Mouse (Mus musculus): ENCODE results near the gene Cd2. TPM values are rescaled to one million over a fixed set of nuclear protein-coding genes. Genes with fewer than 3 reads are reported as not detected.

Cd2 gene
- total and polyA plus RNA-seq, 3 experiments = 0.33 TPM; not detected in 2

DNA sequence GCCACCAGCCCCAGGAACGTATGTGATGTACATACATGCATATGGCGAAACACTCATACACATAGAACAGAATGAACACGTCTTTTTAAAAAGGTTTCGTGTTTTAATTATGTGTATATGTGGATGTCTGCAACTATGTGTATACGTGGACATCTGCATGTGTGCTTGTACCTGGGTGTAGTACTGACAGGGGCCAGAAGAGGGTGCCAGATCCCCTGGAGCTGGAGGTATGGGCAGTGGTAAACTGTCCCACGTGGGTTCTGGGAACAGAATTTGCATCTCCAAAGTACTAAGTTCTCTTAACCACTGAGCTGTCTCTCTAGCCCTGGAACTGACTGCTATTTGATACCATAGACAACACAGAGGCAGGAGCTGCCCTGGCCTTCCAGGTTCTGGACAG, 30.4 kb upstream of the Cd2 start:
- ATAC-seq (ENCODE audit: extremely low read depth, insufficient number of reproducible peaks, low FRiP score, poor library complexity, severe bottlenecking) = no peak
- no peaks in the 10 kb centered on the region for H3K9me3 ChIP-seq (replicated peaks)
- DNase-seq (ENCODE audit: low spot score) = no peak
- H3K4me3 ChIP-seq (ENCODE audit: low read depth, low read length) = no peak overlapping the region
- peaks cover 7% of the 10 kb centered on the region for H3K36me3 ChIP-seq (replicated peaks)
- H3K4me1 ChIP-seq (ENCODE audit: insufficient read depth, low read depth, low read length) = peaks cover 58% of the 10 kb centered on the region
- no peaks in the 10 kb centered on the region for H3K27me3 ChIP-seq (ENCODE audit: insufficient read depth, low read length)
- TF ChIP-seq GATA2 (IDR thresholded peaks at IDR 0.05; ENCODE audit: borderline replicate concordance, low read depth, low read length) = no peak
- no peak for TF ChIP-seq GATA1 (IDR thresholded peaks at IDR 0.05; ENCODE audit: borderline replicate concordance, low read length)
- TF ChIP-seq CTCF (IDR thresholded peaks at IDR 0.05; ENCODE audit: low read depth, low read length) = peak; percentile 92
- TF ChIP-seq TAL1 (conservative IDR thresholded peaks at IDR 0.05; ENCODE audit: low read depth, low read length) = no peak
- TF ChIP-seq POLR2AphosphoS5 (IDR thresholded peaks at IDR 0.05; ENCODE audit: insufficient replicate concordance, low read depth, low read length) = no peak

GRCm38 (mm10) chr3:101314954-101315353, 27.2 kb upstream of the Cd2 start:
- DNase-seq (ENCODE audit: low spot score) (no peak), ATAC-seq (ENCODE audit: extremely low read depth, insufficient number of reproducible peaks, low FRiP score, poor library complexity, severe bottlenecking) (0 out of 2 replicates have a peak, but pooled peaks have one; percentile 12)
- Histone ChIP-seq H3K4me3 (ENCODE audit: low read depth, low read length) (no peak overlapping the region), H3K27me3 (ENCODE audit: insufficient read depth, low read length) (peaks cover 2% of the 10 kb centered on the region; the same call in 1 of the 2 replicates), H3K36me3 (replicated peaks) (peaks cover 7% of the 10 kb centered on the region), H3K9me3 (replicated peaks) (no peaks in the 10 kb centered on the region), H3K4me1 (ENCODE audit: insufficient read depth, low read depth, low read length) (peaks cover 67% of the 10 kb centered on the region)
- TF ChIP-seq TAL1 (conservative IDR thresholded peaks at IDR 0.05; ENCODE audit: low read depth, low read length) = no peak
- TF ChIP-seq POLR2AphosphoS5 (IDR thresholded peaks at IDR 0.05; ENCODE audit: insufficient replicate concordance, low read depth, low read length) = no peak
- no peak for TF ChIP-seq GATA2 (IDR thresholded peaks at IDR 0.05; ENCODE audit: borderline replicate concordance, low read depth, low read length)
- no peak for TF ChIP-seq CTCF (IDR thresholded peaks at IDR 0.05; ENCODE audit: low read depth, low read length)
- TF ChIP-seq GATA1 (IDR thresholded peaks at IDR 0.05; ENCODE audit: borderline replicate concordance, low read length) = no peak

DNA sequence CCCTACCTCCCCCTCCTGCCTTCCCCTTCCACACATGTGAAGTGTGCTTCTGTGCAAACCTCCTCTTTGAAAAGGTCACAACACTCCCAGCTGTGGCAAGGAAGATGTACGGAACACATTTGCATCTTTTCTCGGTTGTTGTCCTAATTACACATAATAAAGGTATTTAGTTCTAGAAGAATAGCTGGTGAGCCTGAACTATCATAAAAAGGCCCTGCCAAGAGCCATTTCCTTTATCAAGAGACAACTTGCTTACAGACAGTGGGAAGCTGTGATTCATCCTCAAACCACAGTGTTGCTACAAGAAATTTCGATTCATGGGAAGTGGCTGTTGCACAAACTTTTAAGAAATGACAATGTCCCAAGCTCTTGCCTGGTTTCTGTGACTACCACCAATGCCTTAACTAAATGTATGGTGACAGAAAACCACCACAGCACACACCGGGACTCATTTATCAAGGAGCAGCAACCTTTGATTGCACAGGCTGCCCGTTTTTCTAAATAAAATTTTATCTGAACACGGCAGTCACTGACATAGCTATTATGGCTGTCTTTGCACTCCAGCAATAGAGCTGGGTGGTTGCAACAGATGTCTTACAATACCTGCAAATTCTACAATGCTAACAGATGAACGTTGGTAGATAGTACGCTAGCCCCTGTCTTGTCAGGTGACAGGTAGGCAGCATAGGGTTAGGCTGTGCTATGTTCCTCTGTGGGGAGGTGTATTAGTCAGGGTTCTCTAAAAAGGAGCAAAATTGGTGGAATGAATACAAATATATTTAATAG, 25.7 kb upstream of the Cd2 start:
- peaks cover 6% of the 10 kb centered on the region for H3K27me3 ChIP-seq (ENCODE audit: insufficient read depth, low read length)
- DNase-seq (ENCODE audit: low spot score) (no peak), ATAC-seq (ENCODE audit: extremely low read depth, insufficient number of reproducible peaks, low FRiP score, poor library complexity, severe bottlenecking) (no peak)
- H3K36me3 ChIP-seq (replicated peaks) = peaks cover under 1% of the 10 kb centered on the region
- H3K9me3 ChIP-seq (replicated peaks) = no peaks in the 10 kb centered on the region
- H3K4me3 ChIP-seq (ENCODE audit: low read depth, low read length) = no peak overlapping the region
- H3K4me1 ChIP-seq (ENCODE audit: insufficient read depth, low read depth, low read length) = peaks cover 60% of the 10 kb centered on the region
- TF ChIP-seq GATA2 (IDR thresholded peaks at IDR 0.05; ENCODE audit: borderline replicate concordance, low read depth, low read length) (no peak), POLR2AphosphoS5 (IDR thresholded peaks at IDR 0.05; ENCODE audit: insufficient replicate concordance, low read depth, low read length) (no peak), GATA1 (IDR thresholded peaks at IDR 0.05; ENCODE audit: borderline replicate concordance, low read length) (no peak)

- no peak for ATAC-seq (ENCODE audit: extremely low read depth, insufficient number of reproducible peaks, low FRiP score, poor library complexity, severe bottlenecking)
- Histone ChIP-seq H3K27me3 (ENCODE audit: insufficient read depth, low read length) (peaks cover 6% of the 10 kb centered on the region), H3K9me3 (replicated peaks) (no peaks in the 10 kb centered on the region), H3K4me3 (ENCODE audit: low read depth, low read length) (no peak overlapping the region), H3K4me1 (ENCODE audit: insufficient read depth, low read depth, low read length) (peaks cover 45% of the 10 kb centered on the region), H3K36me3 (replicated peaks) (no peaks in the 10 kb centered on the region)
- no peak for DNase-seq (ENCODE audit: low spot score)
- no peak for TF ChIP-seq CTCF (IDR thresholded peaks at IDR 0.05; ENCODE audit: low read depth, low read length)
Observed at GRCm38 (mm10) chr3:101310977-101311376, 23.2 kb upstream of the Cd2 start.

DNA sequence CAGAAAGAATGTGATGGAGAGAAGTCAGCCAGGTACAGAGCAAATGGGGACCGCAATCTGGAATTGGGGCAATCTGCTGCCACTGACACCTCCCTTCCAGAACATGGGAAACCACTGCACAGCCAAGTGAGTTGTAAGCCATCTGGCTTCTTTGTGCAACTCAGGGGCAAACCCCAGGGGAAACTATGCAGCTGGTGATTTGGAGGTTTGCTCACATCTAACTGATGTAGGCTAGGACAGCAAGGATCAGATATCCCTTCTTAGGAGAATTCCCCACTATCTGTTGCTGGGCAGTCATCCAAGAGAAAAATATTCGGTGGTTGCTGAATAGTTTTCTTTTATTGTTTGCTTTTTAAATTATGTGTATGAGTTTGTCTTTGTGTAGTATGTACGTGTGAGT, 21.9 kb upstream of the Cd2 start:
- H3K36me3 ChIP-seq (replicated peaks) = no peaks in the 10 kb centered on the region
- TF ChIP-seq GATA1 (IDR thresholded peaks at IDR 0.05; ENCODE audit: borderline replicate concordance, low read length) (no peak), TAL1 (conservative IDR thresholded peaks at IDR 0.05; ENCODE audit: low read depth, low read length) (no peak), GATA2 (IDR thresholded peaks at IDR 0.05; ENCODE audit: borderline replicate concordance, low read depth, low read length) (no peak)
- H3K4me1 ChIP-seq (ENCODE audit: insufficient read depth, low read depth, low read length) = peaks cover 33% of the 10 kb centered on the region
- H3K9me3 ChIP-seq (replicated peaks) = no peaks in the 10 kb centered on the region
- ATAC-seq (ENCODE audit: extremely low read depth, insufficient number of reproducible peaks, low FRiP score, poor library complexity, severe bottlenecking) (no peak), DNase-seq (ENCODE audit: low spot score) (no peak)
- H3K27me3 ChIP-seq (ENCODE audit: insufficient read depth, low read length) = peaks cover 12% of the 10 kb centered on the region
- no peak overlapping the region for H3K4me3 ChIP-seq (ENCODE audit: low read depth, low read length)

DNA sequence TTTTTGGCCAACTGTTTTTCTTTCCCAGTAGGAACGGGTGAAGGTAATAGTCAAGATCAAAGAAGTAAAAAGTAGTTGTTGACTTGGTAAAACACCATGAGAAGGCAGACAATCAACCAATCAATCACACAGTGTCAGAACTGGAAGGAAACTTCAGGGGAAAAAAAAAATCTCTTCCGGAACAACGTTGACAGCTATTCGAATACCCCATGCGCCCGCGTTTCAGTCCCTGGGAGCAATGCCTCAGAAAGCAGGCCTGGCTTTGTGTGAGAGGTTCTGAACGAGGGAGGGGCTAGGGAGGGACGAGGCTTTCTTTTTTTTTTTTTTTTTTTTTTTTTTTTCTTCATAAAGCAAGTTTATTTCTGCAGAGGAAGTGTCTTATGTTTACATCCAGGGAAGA, 18.4 kb upstream of the Cd2 start:
- Histone ChIP-seq H3K9me3 (replicated peaks) (no peaks in the 10 kb centered on the region), H3K27me3 (ENCODE audit: insufficient read depth, low read length) (peaks cover 16% of the 10 kb centered on the region), H3K4me3 (ENCODE audit: low read depth, low read length) (no peak overlapping the region), H3K36me3 (replicated peaks) (no peaks in the 10 kb centered on the region), H3K4me1 (ENCODE audit: insufficient read depth, low read depth, low read length) (peaks cover 24% of the 10 kb centered on the region)
- TF ChIP-seq TAL1 (conservative IDR thresholded peaks at IDR 0.05; ENCODE audit: low read depth, low read length) = no peak
- TF ChIP-seq CTCF (IDR thresholded peaks at IDR 0.05; ENCODE audit: low read depth, low read length) = no peak
- TF ChIP-seq POLR2AphosphoS5 (IDR thresholded peaks at IDR 0.05; ENCODE audit: insufficient replicate concordance, low read depth, low read length) = no peak
- no peak for TF ChIP-seq GATA1 (IDR thresholded peaks at IDR 0.05; ENCODE audit: borderline replicate concordance, low read length)
- TF ChIP-seq GATA2 (IDR thresholded peaks at IDR 0.05; ENCODE audit: borderline replicate concordance, low read depth, low read length) = no peak
- no peak for ATAC-seq (ENCODE audit: extremely low read depth, insufficient number of reproducible peaks, low FRiP score, poor library complexity, severe bottlenecking)
- DNase-seq (ENCODE audit: low spot score) = no peak

All from G1E (cell line).